Mouse (Mus musculus) liver, embryonic 14.5 days (tissue): Measurements from ENCODE around the gene Wdr35. TPM values are rescaled to one million over a fixed set of nuclear protein-coding genes. Genes with fewer than 3 reads are reported as not detected.
"Not testable (repeated sequence)": the region's sequence is repeated elsewhere in the genome, so short reads cannot be mapped to it uniquely, and the experiment has no call there.

Experiments
- ATAC-seq: fragments of 200-750 bp; cut with Nextera tagmentation; 2 replicates; pipeline ENCODE4 v1.8.0; 2017; ENCODE audit warnings: moderate number of reproducible peaks, mild to moderate bottlenecking, moderate library complexity; ENCODE audit not compliant: insufficient read depth
- DNase-seq, 3 experiments: peaks; one replicate each; pipeline ENCODE4 v3.0.0-alpha.2; 2012 to 2013; ENCODE audit warnings: low read depth in 3 of 3, low spot score in 3 of 3
- H3K27ac ChIP-seq: fragments of 300-500 bp; sonication (generic); 2 replicates; pipeline ENCODE4 v1.5.1; 2014; ENCODE audit warnings: moderate library complexity, mild to moderate bottlenecking, control low read depth, inconsistent platforms
- H3K27me3 ChIP-seq: fragments of 300-500 bp; sonication (generic); 2 replicates; pipeline ENCODE4 v1.6.1; 2014; ENCODE audit warnings: mild to moderate bottlenecking, low read length, moderate library complexity; ENCODE audit not compliant: control insufficient read depth, insufficient read depth
- H3K36me3 ChIP-seq: fragments of 300-500 bp; sonication (generic); replicated peaks from 2 replicates; pipeline ENCODE4 v1.6.1; 2014; ENCODE audit warnings: low read depth; ENCODE audit not compliant: control insufficient read depth, insufficient read depth
- H3K4me1 ChIP-seq, 2 experiments: fragments of 200-500 bp in 1 of 2; fragments of 300-500 bp in 1 of 2; sonication (generic) in 1 of 2; replicated peaks; 2 replicates each; pipeline ENCODE4 v1.6.1; 2012 to 2014; ENCODE audit warnings: antibody characterized with exemption in 1 of 2, inconsistent platforms in 1 of 2, low read length in 1 of 2; ENCODE audit not compliant: control insufficient read depth in 2 of 2, insufficient read depth in 2 of 2
- H3K4me2 ChIP-seq: fragments of 300-500 bp; sonication (generic); 2 replicates; pipeline ENCODE4 v1.6.1; 2014; ENCODE audit warnings: low read depth, mild to moderate bottlenecking, control low read depth, moderate library complexity
- H3K4me3 ChIP-seq, 2 experiments: fragments of 200-500 bp in 1 of 2; fragments of 300-500 bp in 1 of 2; sonication (generic) in 1 of 2; 2 replicates each; pipeline ENCODE4 v1.5.1; 2012 to 2014; ENCODE audit warnings: low read depth in 2 of 2, low read length in 2 of 2, mild to moderate bottlenecking in 2 of 2, control low read depth in 1 of 2, inconsistent platforms in 1 of 2, moderate library complexity in 1 of 2; ENCODE audit not compliant: insufficient read depth in 1 of 2
- H3K9ac ChIP-seq: fragments of 300-500 bp; sonication (generic); replicated peaks from 2 replicates; pipeline ENCODE4 v1.6.1; 2014; ENCODE audit warnings: mild to moderate bottlenecking, control low read depth, moderate library complexity
- H3K9me3 ChIP-seq: fragments of 300-500 bp; sonication (generic); 2 replicates; pipeline ENCODE4 v1.6.1; 2016; ENCODE audit warnings: low read length, mixed read lengths; ENCODE audit not compliant: control insufficient read depth
- CTCF ChIP-seq: IDR thresholded peaks from 2 replicates; pipeline ENCODE4 v1.5.1; 2016; ENCODE audit warnings: antibody characterized with exemption, low read depth, control low read depth
- EP300 ChIP-seq: IDR thresholded peaks from 2 replicates; pipeline ENCODE4 v1.6.1; 2016; ENCODE audit warnings: antibody characterized with exemption, low read depth
- WGBS: fragments of 180-500 bp; shearing (Covaris S2); extraction: QIAGEN DNeasy Blood & Tissue Kit; methylation state at CpG from one replicate; pipeline ENCODE4 v1.1.7; 2014; ENCODE audit not compliant: insufficient replicate concordance; 5-methylcytosine and 5-hydroxymethylcytosine counted together
- polyA plus RNA-seq, 2 experiments: library from polyadenylated mRNA; depleted of rRNA in 1 of 2; stranded (reverse) in 1 of 2; unstranded in 1 of 2; fragments of >200 nt; fragmentation: Nextera tagmentation in 1 of 2; extraction: Ambion mirVana in 1 of 2; gene quantifications; 2 replicates each; pipeline versions ENCODE4 v1.2.1 to v1.2.3; 2012 to 2014

Gene Wdr35
- polyA plus RNA-seq, 2 experiments, result 0.63 to 2.0 TPM

DNA sequence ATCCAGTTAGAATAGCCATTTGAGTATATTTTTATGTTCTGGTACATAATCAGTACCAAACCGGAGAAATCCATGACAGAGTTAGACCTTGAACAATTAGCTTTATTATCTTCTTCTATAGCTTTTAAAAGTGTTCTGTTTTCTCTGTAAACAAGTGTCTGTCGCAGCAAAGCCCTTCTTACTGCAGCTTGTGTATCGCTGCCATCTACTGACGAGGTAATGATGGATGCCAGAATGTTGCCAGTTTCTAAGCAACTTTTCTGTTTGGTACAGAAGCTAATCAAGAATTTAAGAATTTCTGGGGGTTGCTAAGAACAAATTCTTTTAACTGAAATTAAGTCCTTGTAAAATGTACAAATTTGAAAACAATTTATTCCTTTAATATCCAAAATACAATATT is 49.3 kb downstream of the Wdr35 start:
- no peaks in the 10 kb centered on the region for H3K4me1 ChIP-seq
- no peak for ATAC-seq
- H3K9me3 ChIP-seq, result no peaks in the 10 kb centered on the region
- H3K4me3 ChIP-seq, result no peak overlapping the region
- WGBS, result 49% methylated on average over 4 of the region's 4 CpGs
- no peaks in the 10 kb centered on the region for H3K27me3 ChIP-seq
- no peak overlapping the region for H3K27ac ChIP-seq
- DNase-seq, result no peak
- TF ChIP-seq CTCF (peak; percentile 28; the same call in 1 of the 2 replicates), EP300 (no peak)
- no peak overlapping the region for H3K4me2 ChIP-seq
- no peaks in the 10 kb centered on the region for H3K36me3 ChIP-seq
- H3K9ac ChIP-seq, result no peak overlapping the region

DNA sequence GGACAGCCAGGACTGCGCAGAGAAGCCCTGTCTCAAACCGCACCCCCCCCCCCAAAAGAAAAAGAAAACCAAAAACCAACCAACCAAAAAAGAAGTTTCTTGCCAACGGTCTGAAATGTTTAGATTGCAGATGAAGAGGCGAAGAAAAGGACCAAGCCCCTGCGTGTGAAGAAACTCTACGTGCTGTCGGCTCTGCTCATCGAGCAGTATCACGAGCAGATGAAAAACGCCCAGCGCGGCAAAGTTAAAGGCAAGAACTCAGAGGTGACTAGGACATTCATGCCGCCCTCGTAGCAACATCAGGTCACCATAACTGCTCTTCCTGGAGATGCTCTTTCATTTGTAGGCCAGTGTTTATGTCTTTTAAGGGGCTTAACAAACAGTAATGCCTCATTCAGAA is 50.4 kb downstream of the Wdr35 start:
- TF ChIP-seq EP300, result no peak
- TF ChIP-seq CTCF, result no peak
- no peaks in the 10 kb centered on the region for H3K4me1 ChIP-seq
- H3K27ac ChIP-seq, result no peak overlapping the region
- no peaks in the 10 kb centered on the region for H3K9me3 ChIP-seq
- no peaks in the 10 kb centered on the region for H3K27me3 ChIP-seq
- ATAC-seq (no peak), DNase-seq (no peak)
- H3K9ac ChIP-seq, result no peak overlapping the region
- no peaks in the 10 kb centered on the region for H3K36me3 ChIP-seq
- WGBS, result 74% methylated on average over 14 of the region's 14 CpGs
- H3K4me3 ChIP-seq, result no peak overlapping the region
- H3K4me2 ChIP-seq, result no peak overlapping the region

DNA sequence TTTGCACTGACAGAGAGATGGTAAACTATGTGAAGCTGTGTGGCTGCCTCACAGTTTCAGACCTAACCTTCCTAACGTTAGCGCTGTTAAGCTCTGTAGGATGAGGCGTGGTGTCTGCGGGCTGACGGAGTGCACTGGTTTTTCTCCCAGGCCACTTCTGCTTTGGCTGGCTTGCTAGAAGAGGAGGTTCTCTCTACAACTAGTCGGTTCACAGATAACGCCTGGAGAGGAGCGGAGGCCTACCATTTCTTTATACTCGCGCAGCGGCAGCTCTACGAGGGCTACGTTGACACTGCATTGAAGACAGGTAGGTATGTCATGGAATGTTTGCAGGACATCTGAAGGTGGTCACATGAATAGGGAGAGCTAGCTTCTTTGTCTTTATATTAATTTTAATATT is 51.0 kb downstream of the Wdr35 start:
- Histone ChIP-seq H3K4me2 (no peak overlapping the region), H3K36me3 (no peaks in the 10 kb centered on the region), H3K9ac (no peak overlapping the region), H3K9me3 (no peaks in the 10 kb centered on the region), H3K4me1 (no peaks in the 10 kb centered on the region), H3K4me3 (no peak overlapping the region), H3K27me3 (no peaks in the 10 kb centered on the region), H3K27ac (no peak overlapping the region)
- ATAC-seq (no peak), DNase-seq (no peak)
- no peak for TF ChIP-seq CTCF
- no peak for TF ChIP-seq EP300
- WGBS, result 59% methylated on average over 13 of the region's 13 CpGs

DNA sequence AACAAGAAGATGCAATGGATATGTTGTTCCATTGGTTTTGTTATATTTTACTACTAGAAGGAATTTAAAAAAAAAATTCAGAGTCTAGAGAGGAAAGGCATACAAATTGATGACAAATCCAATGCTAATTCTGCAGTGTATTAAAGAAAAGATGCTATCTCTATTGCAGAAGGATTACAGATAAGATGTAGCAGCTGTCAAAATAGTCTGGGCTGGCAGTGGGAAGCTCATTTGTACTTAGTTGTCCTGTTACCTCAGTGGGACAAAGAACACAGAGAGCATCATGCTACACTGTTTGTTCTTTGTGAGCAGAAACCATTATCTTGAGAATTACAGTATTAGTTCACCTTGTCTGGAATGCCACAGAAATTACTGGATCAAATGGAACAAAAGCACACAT is 53.2 kb downstream of the Wdr35 start:
- no peak for DNase-seq
- Histone ChIP-seq H3K36me3 (no peaks in the 10 kb centered on the region), H3K4me2 (no peak overlapping the region), H3K4me1 (peaks cover 2% of the 10 kb centered on the region in 2 experiments; a peak in 2 of 4 replicates), H3K4me3 (no peak overlapping the region), H3K27me3 (no peaks in the 10 kb centered on the region), H3K9me3 (no peaks in the 10 kb centered on the region), H3K9ac (no peak overlapping the region), H3K27ac (no peak overlapping the region)
- TF ChIP-seq EP300 (no peak), CTCF (no peak)
- ATAC-seq, result no peak

DNA sequence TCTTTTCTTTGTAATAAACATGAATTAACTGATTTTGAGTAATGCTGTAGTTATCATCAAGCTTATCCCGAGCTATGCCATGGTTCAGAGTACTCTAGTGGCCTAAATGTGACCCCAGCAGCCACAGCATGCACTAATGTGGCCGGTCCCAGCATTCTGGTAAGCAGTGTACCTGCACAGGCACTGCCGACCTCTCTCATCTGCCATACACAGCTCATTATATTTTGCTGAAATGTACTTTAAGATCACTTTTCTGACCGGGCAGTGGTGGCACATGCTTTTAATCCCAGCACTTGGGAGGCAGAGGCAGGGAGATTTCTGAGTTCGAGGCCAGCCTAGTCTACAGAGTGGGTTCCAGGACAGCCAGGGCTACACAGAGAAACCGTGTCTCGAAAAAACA is 55.1 kb downstream of the Wdr35 start:
- H3K4me2 ChIP-seq, H3K9me3 ChIP-seq, H3K9ac ChIP-seq, ATAC-seq, H3K36me3 ChIP-seq, H3K27ac ChIP-seq, H3K27me3 ChIP-seq, DNase-seq, H3K4me1 ChIP-seq, H3K4me3 ChIP-seq: not testable (repeated sequence)
- WGBS, result 71% methylated on average over 7 of the region's 7 CpGs
